Mouse (Mus musculus) embryonic fibroblast, embryonic 13.5 days (primary cell): ENCODE results near the gene Car11. TPM values are rescaled to one million over a fixed set of nuclear protein-coding genes. Genes with fewer than 3 reads are reported as not detected.
A peak's percentile ranks its signal among the peaks of the same experiment; 100 is the strongest.

Experiments used
- H3K27ac ChIP-seq: 2 replicates; pipeline ENCODE4 v1.5.1; 2012; ENCODE audit warnings: low read length, control low read depth, inconsistent platforms; ENCODE audit not compliant: insufficient read depth
- H3K4me1 ChIP-seq: 2 replicates; pipeline ENCODE4 v1.6.1; 2011; ENCODE audit warnings: low read length; ENCODE audit not compliant: control insufficient read depth, insufficient read depth
- H3K4me3 ChIP-seq: 2 replicates; pipeline ENCODE4 v1.5.1; 2011; ENCODE audit warnings: mild to moderate bottlenecking, control low read depth, low read length; ENCODE audit not compliant: insufficient read depth
- CTCF ChIP-seq: IDR thresholded peaks from 2 replicates; pipeline ENCODE4 v1.5.1; 2011; ENCODE audit warnings: mild to moderate bottlenecking, control low read depth, low read length, moderate library complexity, borderline replicate concordance; ENCODE audit not compliant: insufficient read depth
- POLR2A ChIP-seq: IDR thresholded peaks from 2 replicates; pipeline ENCODE4 v1.6.1; 2011; ENCODE audit warnings: low read depth, mild to moderate bottlenecking, control low read depth, low read length, moderate library complexity
- polyA plus RNA-seq: library from polyadenylated mRNA; stranded (reverse); fragments of >200 nt; gene quantifications from 2 replicates; pipeline ENCODE4 v1.2.4, GENCODE M21; 2011; ENCODE audit warnings: low read depth; ENCODE audit not compliant: missing spikeins, insufficient read length

Gene Car11
- polyA plus RNA-seq, 1 experiment, result 6.6 TPM

- Histone ChIP-seq H3K4me1 (peaks cover 3% of the 10 kb centered on the region; the same call in 1 of the 2 replicates), H3K4me3 (peak overlapping the region; percentile 96), H3K27ac (no peak overlapping the region)
- TF ChIP-seq POLR2A (no peak), CTCF (no peak)
Measured at GRCm38 (mm10) chr7:45716460-45716857, 16.8 kb downstream of the Car11 start.

- H3K27ac ChIP-seq, result peak overlapping the region; percentile 84
- H3K4me3 ChIP-seq, result peak overlapping the region; percentile 96
- TF ChIP-seq CTCF, result no peak
- TF ChIP-seq POLR2A, result no peak
- peaks cover 3% of the 10 kb centered on the region; the same call in 1 of the 2 replicates for H3K4me1 ChIP-seq
Measured at GRCm38 (mm10) chr7:45716952-45717917, 17.6 kb downstream of the Car11 start.

GRCm38 (mm10) chr7:45717918-45718297, 18.3 kb downstream of the Car11 start, which contains the start of gene Sphk2:
Gene Sphk2, minus strand, starts transcription at chr7:45718002.
- Histone ChIP-seq H3K27ac (peak within 1 kb of the TSS; percentile 84), H3K4me3 (peak within 1 kb of the TSS; percentile 96), H3K4me1 (peaks cover 3% of the 10 kb centered on the region; the same call in 1 of the 2 replicates)
- TF ChIP-seq POLR2A (peak; percentile 99), CTCF (no peak)

GRCm38 (mm10) chr7:45718331-45718730, 18.7 kb downstream of the Car11 start:
- H3K4me1 ChIP-seq, result peaks cover 3% of the 10 kb centered on the region; the same call in 1 of the 2 replicates
- peak overlapping the region; percentile 53 for H3K27ac ChIP-seq
- H3K4me3 ChIP-seq, result peak overlapping the region; percentile 90
- TF ChIP-seq CTCF (no peak), POLR2A (no peak)

GRCm38 (mm10) chr7:45719180-45719579, 19.5 kb downstream of the Car11 start:
- Histone ChIP-seq H3K4me3 (peak overlapping the region; percentile 90), H3K4me1 (peaks cover 3% of the 10 kb centered on the region; the same call in 1 of the 2 replicates), H3K27ac (no peak overlapping the region)
- TF ChIP-seq CTCF (no peak), POLR2A (no peak)

- H3K4me3 ChIP-seq, result peak overlapping the region; percentile 90
- 0 out of 2 replicates have a peak, but pooled peaks cover 3% of the 10 kb centered on the region for H3K4me1 ChIP-seq
- no peak for TF ChIP-seq POLR2A
- TF ChIP-seq CTCF, result no peak
- no peak overlapping the region for H3K27ac ChIP-seq
Measured at GRCm38 (mm10) chr7:45719738-45720412, 20.2 kb downstream of the Car11 start.

- Histone ChIP-seq H3K4me3 (0 out of 2 replicates have a peak within 1 kb of the TSS, but pooled peaks have one; percentile 90), H3K4me1 (0 out of 2 replicates have a peak, but pooled peaks cover 3% of the 10 kb centered on the region), H3K27ac (no peak within 1 kb of the TSS)
- no peak for TF ChIP-seq CTCF
- TF ChIP-seq POLR2A, result no peak
Measured at GRCm38 (mm10) chr7:45720413-45721233, 21.0 kb downstream of the Car11 start, which contains the start of gene Fam83e. Gene Fam83e, plus strand, starts transcription at chr7:45721212.

GRCm38 (mm10) chr7:45721234-45721571, 21.6 kb downstream of the Car11 start:
- no peaks in the 10 kb centered on the region for H3K4me1 ChIP-seq
- H3K27ac ChIP-seq, result no peak overlapping the region
- TF ChIP-seq CTCF (no peak), POLR2A (no peak)
- no peak overlapping the region for H3K4me3 ChIP-seq

GRCm38 (mm10) chr7:45721642-45722347, 22.2 kb downstream of the Car11 start:
- no peak overlapping the region for H3K4me3 ChIP-seq
- TF ChIP-seq POLR2A, result peak; percentile 23; the same call in 1 of the 2 replicates
- no peak for TF ChIP-seq CTCF
- H3K27ac ChIP-seq, result no peak overlapping the region
- H3K4me1 ChIP-seq, result no peaks in the 10 kb centered on the region
